In genomic region chr5:115569308-115569707, GRCm38 (mm10) we compare ENCODE assay signal across 12 mouse cellular contexts. TPM values are rescaled to one million over a fixed set of nuclear protein-coding genes. Genes with fewer than 3 reads are reported as not detected.
DNase-seq lines count a peak whose midpoint lies in the region; ATAC-seq and TF ChIP-seq lines count a peak whose summit lies in the region.
"Had no signal": no experiment of that assay in that cellular context is flagged by ENCODE, and none has a peak within 500 bp of the region (broad histone marks: within the 10 kb centered on the region; RNA-seq: fewer than 3 reads in every experiment).

No protein-coding gene starts in this region.

- H3K4me2 ChIP-seq in heart, embryonic 11.5 days, result no peak overlapping the region
- H3K4me2 ChIP-seq in kidney, postnatal 0 days (ENCODE audit: low read length), result no peak overlapping the region; the same call in 1 of the 2 replicates
- no peak overlapping the region for H3K4me2 ChIP-seq in liver, embryonic 13.5 days

- H3K4me3 ChIP-seq in heart, embryonic 11.5 days (ENCODE audit: low read depth, low read length), result no peak overlapping the region
- no peak overlapping the region for H3K4me3 ChIP-seq in kidney, postnatal 0 days (replicated peaks; ENCODE audit: low read depth, low read length)
- peak overlapping the region; percentile 2 to 18; a peak in 1 of 4 replicates for H3K4me3 ChIP-seq in ES-E14 (ENCODE audit: insufficient read depth in 1 of 2, low read depth in 1 of 2, low read length in 2 of 2, poor library complexity in 1 of 2, severe bottlenecking in 1 of 2)
- no peak overlapping the region for H3K4me3 ChIP-seq in liver, embryonic 13.5 days (replicated peaks)

- H3K9ac ChIP-seq in heart, embryonic 11.5 days (ENCODE audit: low read depth, low read length), result no peak overlapping the region
- no peak overlapping the region for H3K9ac ChIP-seq in kidney, postnatal 0 days (ENCODE audit: low read depth, low read length)
- peak overlapping the region; percentile 2; the same call in 1 of the 2 replicates for H3K9ac ChIP-seq in ES-E14 (ENCODE audit: insufficient read depth, low read depth, low read length, poor library complexity, severe bottlenecking)
- H3K9ac ChIP-seq in liver, embryonic 13.5 days, result no peak overlapping the region

- in situ Hi-C loops in ES-E14 (cut with MboI; ENCODE audit: low sequenced_read_pairs in 2 of 2, unreplicated experiment in 2 of 2), result no loop called here

- 63% methylated on average over 11 of the region's 11 CpGs for WGBS in heart, embryonic 11.5 days (ENCODE audit: insufficient replicate concordance)
- WGBS in kidney, postnatal 0 days, result 52% methylated on average over 11 of the region's 11 CpGs
- 64% methylated on average over 11 of the region's 11 CpGs for WGBS in liver, embryonic 13.5 days (ENCODE audit: insufficient replicate concordance)

- H3K9me3 ChIP-seq in heart, embryonic 11.5 days (replicated peaks; ENCODE audit: control insufficient read depth, low read length), result no peaks in the 10 kb centered on the region
- H3K9me3 ChIP-seq in kidney, postnatal 0 days (replicated peaks; ENCODE audit: low read length), result no peaks in the 10 kb centered on the region
- no peaks in the 10 kb centered on the region for H3K9me3 ChIP-seq in ES-E14 (ENCODE audit: control insufficient read depth, insufficient read depth, low read depth, low read length)
- H3K9me3 ChIP-seq in liver, embryonic 13.5 days (replicated peaks), result no peaks in the 10 kb centered on the region

- no peak for TF ChIP-seq CTCF in kidney, postnatal 0 days (IDR thresholded peaks at IDR 0.05; ENCODE audit: low read depth)

- H3K4me1 ChIP-seq in heart, embryonic 11.5 days (ENCODE audit: control insufficient read depth, insufficient read depth, low read length), result peaks cover 25% of the 10 kb centered on the region
- peaks cover 42% of the 10 kb centered on the region for H3K4me1 ChIP-seq in kidney, postnatal 0 days (replicated peaks; ENCODE audit: insufficient read depth, low read length)
- H3K4me1 ChIP-seq in ES-E14 (ENCODE audit: control insufficient read depth in 2 of 2, insufficient read depth in 2 of 2, low read length in 2 of 2, poor library complexity in 1 of 2), result peaks cover 0 to 8% of the 10 kb centered on the region in 2 experiments; a peak in 2 of 4 replicates
- H3K4me1 ChIP-seq in liver, embryonic 13.5 days (replicated peaks), result peaks cover 54% of the 10 kb centered on the region

- H3K27ac ChIP-seq in heart, embryonic 11.5 days (ENCODE audit: low read depth, low read length), result peak overlapping the region; percentile 51; the same call in 1 of the 2 replicates
- peak overlapping the region; percentile 78 for H3K27ac ChIP-seq in kidney, postnatal 0 days
- H3K27ac ChIP-seq in ES-E14 (ENCODE audit: insufficient read depth, low read depth, low read length, poor library complexity, severe bottlenecking), result no peak overlapping the region
- H3K27ac ChIP-seq in liver, embryonic 13.5 days, result peak overlapping the region; percentile 65

- no peak for ATAC-seq in heart, embryonic 11.5 days (replicated peaks; ENCODE audit: insufficient number of reproducible peaks, low FRiP score, low TSS enrichment)
- no peak for ATAC-seq in kidney, postnatal 0 days (replicated peaks; ENCODE audit: low FRiP score, low read depth)
- no peak for ATAC-seq in liver, embryonic 13.5 days (ENCODE audit: low read depth)
- ATAC-seq: hindbrain, embryonic 16.5 days had no signal

- H3K36me3 ChIP-seq in heart, embryonic 11.5 days (ENCODE audit: control insufficient read depth, insufficient read depth, low read length), result peaks cover 9% of the 10 kb centered on the region
- 0 out of 2 replicates have a peak, but pooled peaks cover 7% of the 10 kb centered on the region for H3K36me3 ChIP-seq in kidney, postnatal 0 days (ENCODE audit: insufficient read depth, low read length)
- H3K36me3 ChIP-seq in ES-E14 (ENCODE audit: control insufficient read depth, insufficient read depth, low read length, poor library complexity, severe bottlenecking), result peaks cover 14% of the 10 kb centered on the region; the same call in 1 of the 2 replicates
- peaks cover 46% of the 10 kb centered on the region for H3K36me3 ChIP-seq in liver, embryonic 13.5 days

- no peaks in the 10 kb centered on the region for H3K27me3 ChIP-seq in heart, embryonic 11.5 days (ENCODE audit: control insufficient read depth, insufficient read depth, low read length)
- no peaks in the 10 kb centered on the region for H3K27me3 ChIP-seq in kidney, postnatal 0 days (ENCODE audit: insufficient read depth, low read length)
- H3K27me3 ChIP-seq in liver, embryonic 13.5 days, result no peaks in the 10 kb centered on the region

- no peak for DNase-seq in heart, adult 18-20 months
- no peak for DNase-seq in kidney, postnatal 0 days (ENCODE audit: low spot score)
- DNase-seq in kidney, adult 8-10 months, result no peak
- DNase-seq in ES-E14 (ENCODE audit: low read depth, low spot score), result no peak
- DNase-seq in liver, embryonic 13.5 days, result no peak
- DNase-seq in yolk sac, embryonic 10.5 days (ENCODE audit: low spot score), result no peak
- no peak for DNase-seq in embryo, embryonic 10.5 days (ENCODE audit: low spot score)
- DNase-seq: cerebellum, postnatal 10 days; lung, postnatal 36 days; spleen, adult 18-20 months had no signal

TF ChIP-seq in ES-E14, 5 proteins besides CTCF, POLR2A, EP300 and RAD21:
- TF ChIP-seq CHD2 (IDR thresholded peaks at IDR 0.05; ENCODE audit: low read depth, low read length), result no peak
- TF ChIP-seq MAFK (IDR thresholded peaks at IDR 0.05; ENCODE audit: insufficient read depth, low read depth, low read length), result no peak
- TF ChIP-seq ZNF384 (IDR thresholded peaks at IDR 0.05; ENCODE audit: low read depth, low read length), result no peak
- TF ChIP-seq HCFC1 (IDR thresholded peaks at IDR 0.05; ENCODE audit: borderline replicate concordance, insufficient read depth, low read length), result no peak
TF ChIP-seq in ES-E14: peak in this region for 0.

RNA-seq across cellular contexts. Expression of gene Gcn1l1, which starts 4.3 kb away (rescaled TPM):
- 29.7 and 33.5 TPM in 2 replicates for polyA plus RNA-seq in heart, embryonic 11.5 days (2014; fragmentation: Nextera tagmentation; extraction: Ambion mirVana)
- 10 to 100 TPM; 39.1 to 41.5 TPM for total RNA-seq in heart, adult 18-20 months (2021)
- polyA plus RNA-seq in kidney, postnatal 0 days (2015; fragmentation: Nextera tagmentation; extraction: Ambion mirVana), result 20.7 and 24.5 TPM in 2 replicates
- total RNA-seq in ES-E14 (2012; rRNA removed), result 112 and 163 TPM in 2 replicates
- 18.7 and 19.3 TPM in 2 replicates for polyA plus RNA-seq in liver, embryonic 13.5 days (2015; fragmentation: Nextera tagmentation; extraction: Ambion mirVana)

RNA-seq across cellular contexts. Expression of gene Rplp0, which starts 10.0 kb away (rescaled TPM):
- polyA plus RNA-seq in heart, embryonic 11.5 days (2014; fragmentation: Nextera tagmentation; extraction: Ambion mirVana), result 1,182 and 1,275 TPM in 2 replicates
- 100 to 1,000 TPM; 624 to 648 TPM for total RNA-seq in heart, adult 18-20 months (2021)
- 1,459 and 1,525 TPM in 2 replicates for polyA plus RNA-seq in kidney, postnatal 0 days (2015; fragmentation: Nextera tagmentation; extraction: Ambion mirVana)
- total RNA-seq in ES-E14 (2012; rRNA removed), result 2,284 and 2,327 TPM in 2 replicates
- 1,664 and 1,673 TPM in 2 replicates for polyA plus RNA-seq in liver, embryonic 13.5 days (2015; fragmentation: Nextera tagmentation; extraction: Ambion mirVana)

Comparison
In these comparisons a context has a peak if more than half of its experiments do, and no peak if none do; other contexts are left out.
1. H3K4me3 ChIP-seq: peak in ES-E14 (2 of 2); none in heart, embryonic 11.5 days (single experiment), kidney, postnatal 0 days (single experiment) and liver, embryonic 13.5 days (single experiment).